Mouse (Mus musculus): ENCODE measurements around the gene Usp45. TPM values are rescaled to one million over a fixed set of nuclear protein-coding genes. Genes with fewer than 3 reads are reported as not detected.
"Not testable (repeated sequence)": the region's sequence is repeated elsewhere in the genome, so short reads cannot be mapped to it uniquely, and the experiment has no call there.

Gene Usp45
- polyA plus RNA-seq (2016; fragmentation: Nextera tagmentation; extraction: Ambion mirVana), result 10.5 and 10.9 TPM in 2 replicates

DNA sequence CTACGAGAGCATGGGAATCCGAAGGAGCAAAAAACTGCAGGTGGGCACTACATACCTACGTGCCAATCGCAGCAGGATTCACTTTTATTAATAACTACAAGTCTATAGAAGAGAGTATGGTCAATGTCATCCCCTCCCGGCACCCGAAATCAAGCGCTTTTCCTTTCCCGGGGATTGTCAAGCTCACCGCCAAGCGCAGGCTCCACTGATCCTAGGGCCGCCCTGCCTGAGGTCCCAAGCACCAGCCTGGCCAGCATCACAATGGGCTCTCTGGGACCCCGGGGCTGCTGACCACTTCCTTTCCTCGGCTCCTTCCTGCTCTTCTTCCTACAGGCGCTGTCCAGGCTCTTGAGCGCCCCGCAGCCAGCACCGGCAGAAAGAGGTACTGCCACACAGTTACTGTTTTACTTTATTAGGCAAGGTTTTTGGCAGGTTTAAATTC lies at the start of gene Usp45, which contains the start of gene Tstd3:
Gene Usp45, plus strand, starts transcription at position 294 of the 442 bp plus-strand sequence.
Gene Tstd3, minus strand, starts transcription at position 350 of the 442 bp plus-strand sequence.
- H3K36me3 ChIP-seq, result peaks cover 4% of the 10 kb centered on the region; the same call in 1 of the 2 replicates
- H3K27me3 ChIP-seq (ENCODE audit: low read depth, poor library complexity, severe bottlenecking), result no peaks in the 10 kb centered on the region
- H3K9me3 ChIP-seq (replicated peaks), result no peaks in the 10 kb centered on the region
- WGBS, result 2% methylated on average over 17 of the region's 17 CpGs
- peak; percentile 82 for DNase-seq (ENCODE audit: low spot score)
- peak within 1 kb of the TSS; percentile 81 for H3K27ac ChIP-seq (replicated peaks)
- peaks cover 9% of the 10 kb centered on the region for H3K4me1 ChIP-seq
- peak within 1 kb of the TSS; percentile 66 for H3K4me3 ChIP-seq

DNA sequence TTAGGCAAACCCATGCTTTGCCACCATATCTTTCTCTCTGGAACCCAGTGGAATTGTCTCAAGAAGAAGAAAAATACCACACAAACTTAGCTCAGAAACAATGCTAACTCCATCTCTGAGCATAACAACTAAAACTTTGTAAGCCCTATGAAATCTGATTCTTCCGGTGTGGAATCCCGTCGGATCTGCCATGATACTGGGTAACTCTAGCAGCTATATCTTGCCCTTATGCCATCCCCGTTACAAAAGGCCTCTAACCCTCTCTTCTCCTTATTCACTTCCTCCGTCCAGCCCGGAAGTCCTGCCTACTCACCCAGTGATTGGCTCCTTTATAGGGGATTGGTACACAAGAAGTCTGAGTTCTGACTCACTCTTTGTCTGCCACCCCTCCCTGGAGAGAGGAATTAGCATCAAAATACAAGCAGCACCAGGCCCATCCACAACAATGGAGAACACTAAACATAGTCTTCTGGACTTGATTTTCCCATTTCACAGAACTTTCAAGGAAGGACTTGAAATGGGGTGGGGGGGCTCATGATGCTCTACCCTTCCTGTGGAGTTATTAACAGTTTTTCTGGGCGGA lies 44.1 kb upstream of the Usp45 start:
- H3K4me3 ChIP-seq, result peak overlapping the region; percentile 23; the same call in 1 of the 2 replicates
- H3K36me3 ChIP-seq, result no peaks in the 10 kb centered on the region
- peak; percentile 31 for DNase-seq (ENCODE audit: low spot score)
- H3K9me3 ChIP-seq (replicated peaks), result no peaks in the 10 kb centered on the region
- peak overlapping the region; percentile 59 for H3K27ac ChIP-seq (replicated peaks)
- H3K4me1 ChIP-seq, result peaks cover 10% of the 10 kb centered on the region
- WGBS, result 45% methylated on average over 7 of the region's 7 CpGs
- H3K27me3 ChIP-seq (ENCODE audit: low read depth, poor library complexity, severe bottlenecking), result no peaks in the 10 kb centered on the region

DNA sequence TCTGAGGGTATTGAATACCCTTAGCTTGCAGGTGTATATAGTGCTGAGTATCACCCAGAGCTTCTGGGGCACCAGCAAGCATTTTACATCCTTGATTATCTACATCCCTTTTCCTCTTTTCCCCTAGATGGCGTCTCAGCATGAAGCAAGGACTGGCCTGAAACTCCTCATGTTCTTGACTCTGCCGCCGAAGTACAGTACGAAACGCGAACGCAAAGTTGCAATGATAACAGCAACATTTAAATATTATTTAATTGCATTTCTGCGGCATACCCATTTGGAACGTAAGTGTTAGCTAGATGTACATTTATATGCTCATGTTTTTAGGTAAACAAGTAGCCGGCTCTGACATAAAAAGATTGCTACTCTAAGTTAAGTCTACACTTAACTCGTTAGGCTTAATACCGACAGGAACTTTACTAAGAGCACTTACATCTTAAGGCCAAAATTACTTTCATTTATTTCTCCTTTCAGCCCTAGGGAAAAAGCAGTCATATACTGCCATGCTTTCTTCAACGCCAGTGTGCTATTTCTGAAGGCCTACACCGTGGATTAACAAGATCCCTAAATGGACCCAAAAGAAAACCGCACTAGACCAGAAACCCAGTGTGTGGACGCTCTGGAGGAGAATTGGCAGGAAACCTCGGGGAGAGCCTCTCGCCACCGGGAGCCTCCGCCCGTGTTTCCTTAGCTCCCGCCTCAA lies 39.9 kb upstream of the Usp45 start:
- DNase-seq (ENCODE audit: low spot score), result peak; percentile 33
- H3K27ac ChIP-seq (replicated peaks), result peak overlapping the region; percentile 92
- H3K9me3 ChIP-seq (replicated peaks), result no peaks in the 10 kb centered on the region
- WGBS, result 2% methylated on average over 22 of the region's 22 CpGs
- H3K4me1 ChIP-seq, result peaks cover 23% of the 10 kb centered on the region
- no peaks in the 10 kb centered on the region for H3K27me3 ChIP-seq (ENCODE audit: low read depth, poor library complexity, severe bottlenecking)
- H3K4me3 ChIP-seq, result peak overlapping the region; percentile 87
- H3K36me3 ChIP-seq, result peaks cover 4% of the 10 kb centered on the region

DNA sequence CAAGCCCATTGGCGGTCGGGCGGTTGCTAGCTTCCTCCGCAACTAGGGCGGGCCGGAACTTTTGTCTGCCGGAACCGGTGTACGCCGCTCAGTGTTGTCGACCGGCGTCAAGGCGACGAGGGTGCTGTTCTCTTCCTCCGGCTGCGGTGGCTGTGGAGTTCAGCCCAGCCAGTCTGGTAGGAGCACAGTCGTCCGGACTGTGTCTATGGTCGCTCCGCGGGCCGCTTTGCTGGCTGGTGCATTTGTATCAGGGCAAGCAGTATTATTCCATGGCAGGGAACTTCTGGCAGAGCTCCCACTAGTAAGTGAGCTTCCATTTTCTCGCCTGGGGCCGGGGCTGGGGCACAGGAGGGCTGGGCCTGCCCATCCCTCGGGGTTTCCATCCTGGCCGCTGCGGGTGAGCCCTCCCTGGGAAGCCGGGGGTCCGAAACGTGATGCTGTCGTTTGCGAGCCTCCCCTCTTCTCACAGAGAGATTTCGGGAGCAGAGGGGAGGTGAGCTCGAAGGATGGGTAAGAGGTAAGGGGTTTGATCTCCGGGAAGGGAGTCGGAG lies 39.3 kb upstream of the Usp45 start, which contains the start of gene Ccnc:
Gene Ccnc, plus strand, starts transcription at position 87 of the 551 bp plus-strand sequence.
- peak; percentile 94 for DNase-seq (ENCODE audit: low spot score)
- WGBS, result under 1% methylated on average over 37 of the region's 37 CpGs

DNA sequence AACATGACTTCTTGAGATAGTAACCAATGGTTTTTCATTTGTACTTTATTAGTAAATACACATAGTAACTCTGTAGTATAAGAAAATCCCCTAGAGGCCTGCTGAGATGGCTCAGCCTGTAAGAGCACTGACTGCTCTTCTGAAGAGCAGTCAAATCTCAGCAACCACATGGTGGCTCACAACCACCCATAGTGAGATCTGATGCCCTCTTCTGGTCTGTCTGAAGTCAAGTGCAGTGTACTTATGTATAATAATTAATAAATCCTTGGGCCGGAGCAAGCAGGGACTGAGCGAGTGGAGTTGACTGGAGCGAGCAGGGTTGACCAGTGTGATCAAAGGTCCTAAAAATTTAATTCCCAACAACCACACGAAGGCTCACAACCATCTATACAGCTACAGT lies 27.8 kb upstream of the Usp45 start:
- H3K4me1 ChIP-seq, result no peaks in the 10 kb centered on the region
- no peak overlapping the region for H3K4me3 ChIP-seq
- H3K36me3 ChIP-seq, result peaks cover 80% of the 10 kb centered on the region
- no peaks in the 10 kb centered on the region for H3K27me3 ChIP-seq (ENCODE audit: low read depth, poor library complexity, severe bottlenecking)
- WGBS, result 96% methylated on average over 4 of the region's 4 CpGs
- DNase-seq (ENCODE audit: low spot score), result no peak
- H3K27ac ChIP-seq (replicated peaks), result no peak overlapping the region
- no peaks in the 10 kb centered on the region for H3K9me3 ChIP-seq (replicated peaks)

More for the DNA sequence above, 39.3 kb upstream of the Usp45 start, which contains the start of gene Ccnc:
- H3K4me1 ChIP-seq, result peaks cover 21% of the 10 kb centered on the region
- peak within 1 kb of the TSS; percentile 87 for H3K4me3 ChIP-seq
- peak within 1 kb of the TSS; percentile 92 for H3K27ac ChIP-seq (replicated peaks)
- peaks cover 8% of the 10 kb centered on the region for H3K36me3 ChIP-seq
- H3K9me3 ChIP-seq (replicated peaks), result no peaks in the 10 kb centered on the region
- H3K27me3 ChIP-seq (ENCODE audit: low read depth, poor library complexity, severe bottlenecking), result no peaks in the 10 kb centered on the region

DNA sequence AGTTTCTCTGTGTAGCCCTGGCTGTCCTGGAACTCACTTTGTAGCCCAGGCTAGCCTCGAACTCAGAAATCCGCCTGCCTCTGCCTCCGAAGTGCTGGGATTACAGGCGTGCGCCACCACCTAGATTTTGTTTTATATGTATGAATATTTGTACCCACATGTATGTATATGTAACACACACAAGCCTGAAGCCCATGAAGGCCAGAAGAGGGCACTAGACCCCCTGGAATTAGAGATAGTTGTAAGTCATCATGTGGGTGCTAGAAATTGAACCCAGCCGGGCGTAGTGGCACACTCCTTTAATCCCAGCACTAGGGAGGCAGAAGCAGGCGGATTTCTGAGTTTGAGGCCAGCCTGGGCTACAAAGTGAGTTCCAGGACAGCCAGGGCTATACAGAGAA lies 22.8 kb upstream of the Usp45 start:
- H3K27me3 ChIP-seq (ENCODE audit: low read depth, poor library complexity, severe bottlenecking); H3K9me3 ChIP-seq (replicated peaks); DNase-seq (ENCODE audit: low spot score); H3K4me1 ChIP-seq; H3K27ac ChIP-seq (replicated peaks); H3K4me3 ChIP-seq: not testable (repeated sequence)
- WGBS, result 95% methylated on average over 8 of the region's 8 CpGs
- peaks cover 59% of the 10 kb centered on the region for H3K36me3 ChIP-seq

DNA sequence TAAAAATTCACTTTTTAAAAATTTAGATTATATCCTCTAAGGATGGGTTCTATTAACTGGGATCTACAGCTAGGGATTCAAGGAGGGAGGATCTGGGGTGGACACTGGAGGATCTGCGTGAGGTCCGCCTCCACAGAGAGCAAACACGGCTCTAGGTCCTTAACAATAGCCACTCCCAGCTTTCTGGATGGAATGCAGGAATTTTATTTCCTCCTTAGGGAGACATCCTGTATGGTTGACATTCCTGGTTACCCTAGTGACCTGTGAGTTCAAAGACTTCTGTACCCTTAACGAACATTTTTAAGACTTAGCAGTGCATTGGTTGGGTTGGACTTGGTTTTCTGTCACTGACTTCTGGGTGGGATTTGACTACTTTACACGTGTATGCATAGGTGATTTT lies 21.2 kb upstream of the Usp45 start:
- H3K4me3 ChIP-seq, result no peak overlapping the region
- peaks cover 49% of the 10 kb centered on the region for H3K36me3 ChIP-seq
- H3K27ac ChIP-seq (replicated peaks), result no peak overlapping the region
- no peaks in the 10 kb centered on the region for H3K4me1 ChIP-seq
- H3K9me3 ChIP-seq (replicated peaks), result no peaks in the 10 kb centered on the region
- H3K27me3 ChIP-seq (ENCODE audit: low read depth, poor library complexity, severe bottlenecking), result no peaks in the 10 kb centered on the region
- 81% methylated on average over 5 of the region's 5 CpGs for WGBS
- no peak for DNase-seq (ENCODE audit: low spot score)

DNA sequence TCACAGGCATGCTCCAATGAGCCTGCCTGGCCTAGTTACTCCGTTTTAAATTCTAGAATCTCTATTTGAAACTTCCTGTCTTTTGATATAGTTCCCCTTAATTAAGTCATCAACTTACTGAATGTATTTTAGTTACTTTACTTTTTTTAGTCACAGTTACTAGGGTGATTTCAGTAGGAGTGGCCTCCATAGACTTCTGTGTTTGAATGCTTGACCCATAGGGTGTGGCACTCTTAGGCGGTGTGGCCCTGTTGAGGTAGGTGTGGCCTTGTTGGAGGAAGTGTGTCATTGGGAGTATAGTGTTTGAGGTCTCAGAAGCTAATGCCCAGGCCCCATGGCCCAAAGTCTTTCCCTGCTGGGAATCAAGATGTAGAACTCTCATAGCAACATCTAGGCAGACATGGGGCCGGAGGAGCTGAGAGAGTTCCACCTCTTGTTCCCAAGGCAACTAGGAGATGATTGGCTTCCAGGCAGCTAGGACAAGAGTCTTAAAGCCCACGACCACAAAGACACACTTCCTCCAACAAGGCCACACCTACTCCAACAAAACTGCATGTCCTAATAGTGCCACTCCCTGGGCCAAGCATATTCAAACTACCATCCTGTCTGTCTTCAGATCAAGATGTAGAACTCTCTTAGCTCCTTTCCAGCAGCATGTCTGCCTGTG lies 11.7 kb upstream of the Usp45 start:
- no peak overlapping the region for H3K27ac ChIP-seq (replicated peaks)
- H3K9me3 ChIP-seq (replicated peaks), result peaks cover 6% of the 10 kb centered on the region
- no peaks in the 10 kb centered on the region for H3K4me1 ChIP-seq
- H3K36me3 ChIP-seq, result peaks cover 44% of the 10 kb centered on the region
- no peaks in the 10 kb centered on the region for H3K27me3 ChIP-seq (ENCODE audit: low read depth, poor library complexity, severe bottlenecking)
- no peak overlapping the region for H3K4me3 ChIP-seq
- DNase-seq (ENCODE audit: low spot score), result no peak
- 71% methylated on average over 4 of the region's 4 CpGs for WGBS

DNA sequence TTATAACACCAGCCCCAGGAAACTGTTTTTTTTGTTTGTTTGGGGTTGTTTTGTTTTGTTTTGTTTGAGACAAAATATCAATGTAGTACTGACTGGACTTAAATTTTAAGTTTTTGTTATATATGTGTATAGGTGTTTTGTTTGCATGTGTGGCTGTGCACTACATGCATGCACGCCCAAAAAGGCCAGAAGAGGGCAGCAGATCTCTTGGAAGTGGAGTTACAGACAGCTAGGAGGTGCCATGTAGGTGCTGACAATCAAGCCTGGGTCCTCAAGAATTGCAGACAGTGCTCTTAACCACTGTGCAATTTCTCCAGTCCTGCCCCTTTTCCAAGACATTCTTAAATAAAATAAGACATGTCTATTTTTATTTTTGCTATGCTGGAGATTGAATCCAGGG lies 8.1 kb upstream of the Usp45 start:
- Histone ChIP-seq H3K9me3 (replicated peaks) (peaks cover 6% of the 10 kb centered on the region), H3K27me3 (ENCODE audit: low read depth, poor library complexity, severe bottlenecking) (no peaks in the 10 kb centered on the region), H3K36me3 (peaks cover 29% of the 10 kb centered on the region), H3K4me3 (no peak overlapping the region), H3K4me1 (no peaks in the 10 kb centered on the region), H3K27ac (replicated peaks) (no peak overlapping the region)
- 52% methylated on average over 1 of the region's 1 CpGs for WGBS
- DNase-seq (ENCODE audit: low spot score), result no peak

DNA sequence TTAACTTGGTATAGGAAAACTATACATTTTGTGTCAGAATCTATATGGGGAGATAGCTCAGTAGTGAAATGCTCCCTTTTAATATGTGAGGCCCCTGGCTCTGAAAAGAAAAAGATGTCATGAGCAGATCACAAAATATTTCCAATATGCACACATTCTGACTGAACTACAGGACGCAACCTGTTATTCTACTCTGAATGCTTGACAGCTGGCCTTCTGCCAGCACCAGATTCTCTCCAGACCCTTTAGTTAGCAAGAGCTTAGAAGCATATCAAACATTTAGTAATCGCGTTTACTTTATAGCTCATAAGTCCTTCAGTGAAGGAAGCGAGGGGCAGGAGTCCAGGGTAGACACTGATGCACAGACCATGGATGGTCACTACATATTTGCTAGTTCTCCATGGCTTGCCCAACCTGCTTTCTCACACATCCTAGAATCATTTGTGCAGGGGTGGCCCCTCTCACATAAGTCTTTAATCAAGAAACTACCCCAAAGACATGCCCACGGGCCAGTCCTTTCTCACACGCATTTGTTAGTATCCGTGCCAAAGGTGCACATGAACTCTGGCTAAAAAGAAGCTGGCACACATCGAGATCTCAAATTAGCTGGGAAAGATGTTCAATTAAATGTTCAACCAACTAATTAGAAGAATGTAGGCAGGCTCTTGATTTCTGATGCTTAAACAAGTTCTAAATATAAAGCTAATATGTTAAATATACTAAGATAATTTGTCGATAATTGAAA lies 5.4 kb upstream of the Usp45 start:
- Histone ChIP-seq H3K36me3 (peaks cover 30% of the 10 kb centered on the region), H3K4me3 (no peak overlapping the region), H3K27ac (replicated peaks) (no peak overlapping the region), H3K9me3 (replicated peaks) (peaks cover 6% of the 10 kb centered on the region), H3K27me3 (ENCODE audit: low read depth, poor library complexity, severe bottlenecking) (no peaks in the 10 kb centered on the region), H3K4me1 (peaks cover 7% of the 10 kb centered on the region)
- WGBS, result 91% methylated on average over 9 of the region's 9 CpGs
- no peak for DNase-seq (ENCODE audit: low spot score)

DNA sequence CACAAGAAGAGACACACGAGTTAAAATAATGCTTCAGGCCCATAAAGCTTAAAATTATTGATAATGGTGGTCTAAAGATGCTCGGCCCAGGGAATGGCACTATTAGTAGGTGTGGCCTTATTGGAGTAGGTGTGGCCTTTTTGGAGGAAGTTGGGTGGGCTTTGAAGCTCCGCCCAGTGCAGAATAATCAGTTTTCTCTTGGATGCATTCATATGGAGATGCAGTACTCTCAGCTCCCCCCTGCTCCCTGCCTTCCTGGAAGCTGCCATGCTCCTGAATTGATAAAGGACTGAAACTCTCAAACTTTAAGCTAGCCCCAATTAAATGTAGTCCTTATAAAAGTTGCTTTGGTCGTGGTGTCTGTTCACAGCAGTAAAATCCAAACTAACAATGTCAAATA lies 3.1 kb upstream of the Usp45 start:
- H3K27ac ChIP-seq (replicated peaks), result no peak overlapping the region
- WGBS, result 82% methylated on average over 4 of the region's 4 CpGs
- peaks cover 9% of the 10 kb centered on the region for H3K4me1 ChIP-seq
- H3K27me3 ChIP-seq (ENCODE audit: low read depth, poor library complexity, severe bottlenecking), result no peaks in the 10 kb centered on the region
- peaks cover 5% of the 10 kb centered on the region for H3K9me3 ChIP-seq (replicated peaks)
- H3K4me3 ChIP-seq, result no peak overlapping the region
- no peak for DNase-seq (ENCODE audit: low spot score)
- H3K36me3 ChIP-seq, result peaks cover 17% of the 10 kb centered on the region
